Mouse (Mus musculus) CH12.LX (cell line): ENCODE results near the gene Chchd2. TPM values are rescaled to one million over a fixed set of nuclear protein-coding genes. Genes with fewer than 3 reads are reported as not detected.

ENCODE experiments used
- DNase-seq: peaks from one replicate; pipeline ENCODE4 v3.0.0-alpha.2; 2013; ENCODE audit errors: extremely low read depth
- H3K27ac ChIP-seq: 2 replicates; pipeline ENCODE4 v1.5.1; 2012; ENCODE audit warnings: low read depth, mild to moderate bottlenecking, control low read depth, moderate library complexity; ENCODE audit not compliant: insufficient read depth
- H3K27me3 ChIP-seq: replicated peaks from 2 replicates; pipeline ENCODE3; 2012; ENCODE audit warnings: inconsistent platforms
- H3K36me3 ChIP-seq, 2 experiments: replicated peaks in 1 of 2; 2 replicates each; pipeline versions ENCODE3 to v1.6.1; 2012; ENCODE audit warnings: inconsistent platforms in 1 of 2, low read length in 1 of 2, mild to moderate bottlenecking in 1 of 2, mixed read lengths in 1 of 2, moderate library complexity in 1 of 2; ENCODE audit not compliant: control insufficient read depth in 1 of 2, insufficient read depth in 1 of 2
- H3K4me1 ChIP-seq, 2 experiments: 2 replicates each; pipeline ENCODE4 v1.6.1; 2012; ENCODE audit warnings: inconsistent platforms in 1 of 2, moderate library complexity in 1 of 2; ENCODE audit not compliant: insufficient read depth in 2 of 2, control insufficient read depth in 1 of 2
- H3K4me2 ChIP-seq: 2 replicates; pipeline ENCODE4 v1.6.1; 2012; ENCODE audit warnings: low read depth, mild to moderate bottlenecking, control low read depth; ENCODE audit not compliant: poor library complexity, insufficient read depth, severe bottlenecking
- H3K4me3 ChIP-seq, 3 experiments: fragments of 150-350 bp in 1 of 3; sonication (generic) in 1 of 3; replicated peaks in 1 of 3; 2 replicates each; pipeline versions ENCODE3 to v1.5.1; 2011 to 2012; ENCODE audit warnings: low read depth in 2 of 3, low read length in 2 of 3, mild to moderate bottlenecking in 2 of 3, moderate library complexity in 2 of 3, control low read depth in 1 of 3, improper control_type of control experiment in 1 of 3, inconsistent platforms in 1 of 3, mixed read lengths in 1 of 3; ENCODE audit not compliant: poor library complexity in 1 of 3
- H3K79me2 ChIP-seq: replicated peaks from 2 replicates; pipeline ENCODE4 v1.6.1; 2012; ENCODE audit warnings: mild to moderate bottlenecking, moderate library complexity; ENCODE audit not compliant: control insufficient read depth, poor library complexity, insufficient read depth, severe bottlenecking; ENCODE audit errors: extremely low read depth
- H3K9ac ChIP-seq: 2 replicates; pipeline ENCODE4 v1.6.1; 2012; ENCODE audit warnings: low read depth, mild to moderate bottlenecking, control low read depth, moderate library complexity; ENCODE audit not compliant: insufficient read depth
- H3K9me3 ChIP-seq: replicated peaks from 2 replicates; pipeline ENCODE3; 2012; ENCODE audit warnings: low read length, inconsistent platforms, mixed read lengths
- BHLHE40 ChIP-seq: IDR thresholded peaks from 2 replicates; pipeline ENCODE4 v1.6.1; 2011; ENCODE audit warnings: mild to moderate bottlenecking, low read depth, low read length, improper control_type of control experiment
- CHD2 ChIP-seq: IDR thresholded peaks from 2 replicates; pipeline ENCODE4 v1.6.1; 2011; ENCODE audit warnings: low read length, improper control_type of control experiment
- CTCF ChIP-seq, 2 experiments: IDR thresholded peaks in 1 of 2; conservative IDR thresholded peaks in 1 of 2; 2 replicates each; pipeline ENCODE4 v1.5.1; 2011 to 2012; ENCODE audit warnings: low read depth in 2 of 2, low read length in 2 of 2, improper control_type of control experiment in 1 of 2, inconsistent platforms in 1 of 2, mild to moderate bottlenecking in 1 of 2, moderate library complexity in 1 of 2
- E2F4 ChIP-seq: IDR thresholded peaks from 2 replicates; pipeline ENCODE4 v1.6.1; 2011; ENCODE audit warnings: low read depth, low read length, improper control_type of control experiment; ENCODE audit not compliant: insufficient replicate concordance
- EP300 ChIP-seq: IDR thresholded peaks from 2 replicates; pipeline ENCODE4 v1.6.1; 2011; ENCODE audit warnings: low read length, improper control_type of control experiment
- ETS1 ChIP-seq: conservative IDR thresholded peaks from 2 replicates; pipeline ENCODE4 v1.6.1; 2012; ENCODE audit warnings: low read depth, mild to moderate bottlenecking, inconsistent platforms, low read length, improper control_type of control experiment, moderate library complexity
- GABPA ChIP-seq: IDR thresholded peaks from 2 replicates; pipeline ENCODE4 v1.6.1; 2012; ENCODE audit warnings: low read depth, low read length, improper control_type of control experiment, inconsistent platforms; ENCODE audit not compliant: insufficient replicate concordance
- JUN ChIP-seq: IDR thresholded peaks from 2 replicates; pipeline ENCODE4 v1.6.1; 2011; ENCODE audit warnings: low read depth, mild to moderate bottlenecking, low read length, improper control_type of control experiment, moderate library complexity; ENCODE audit not compliant: insufficient read depth
- KAT2A ChIP-seq: IDR thresholded peaks from 2 replicates; pipeline ENCODE4 v1.6.1; 2012; ENCODE audit warnings: low read length, improper control_type of control experiment, inconsistent platforms; ENCODE audit not compliant: insufficient replicate concordance
- MAX ChIP-seq: IDR thresholded peaks from 2 replicates; pipeline ENCODE4 v1.6.1; 2011; ENCODE audit warnings: low read length, improper control_type of control experiment
- MAZ ChIP-seq: IDR thresholded peaks from 2 replicates; pipeline ENCODE4 v1.6.1; 2012; ENCODE audit warnings: low read depth, mild to moderate bottlenecking, inconsistent platforms, low read length, improper control_type of control experiment, moderate library complexity
- MEF2A ChIP-seq: IDR thresholded peaks from 2 replicates; pipeline ENCODE4 v1.6.1; 2014; ENCODE audit warnings: low read depth, mild to moderate bottlenecking, inconsistent platforms, low read length, improper control_type of control experiment, borderline replicate concordance
- MXI1 ChIP-seq: IDR thresholded peaks from 2 replicates; pipeline ENCODE4 v1.6.1; 2011; ENCODE audit warnings: mild to moderate bottlenecking, low read depth, low read length, improper control_type of control experiment
- MYC ChIP-seq: IDR thresholded peaks from 2 replicates; pipeline ENCODE4 v1.6.1; 2011; ENCODE audit warnings: low read depth, mild to moderate bottlenecking, improper control_type of control experiment, low read length
- NELFE ChIP-seq: IDR thresholded peaks from 2 replicates; pipeline ENCODE4 v1.6.1; 2011; ENCODE audit warnings: low read depth, low read length, improper control_type of control experiment
- PAX5 ChIP-seq: IDR thresholded peaks from 2 replicates; pipeline ENCODE4 v1.6.1; 2012; ENCODE audit warnings: low read length, inconsistent platforms, mixed read lengths
- POLR2A ChIP-seq: IDR thresholded peaks from 2 replicates; pipeline ENCODE4 v1.6.1; 2011; ENCODE audit warnings: low read depth, mild to moderate bottlenecking, improper control_type of control experiment, low read length
- SIN3A ChIP-seq: IDR thresholded peaks from 2 replicates; pipeline ENCODE4 v1.6.1; 2012; ENCODE audit warnings: low read length, improper control_type of control experiment, inconsistent platforms
- SMC3 ChIP-seq: IDR thresholded peaks from 2 replicates; pipeline ENCODE4 v1.6.1; 2011; ENCODE audit warnings: low read depth, low read length, improper control_type of control experiment
- TBP ChIP-seq: conservative IDR thresholded peaks from 2 replicates; pipeline ENCODE4 v1.6.1; 2011; ENCODE audit warnings: low read depth, low read length, improper control_type of control experiment
- UBTF ChIP-seq: IDR thresholded peaks from 2 replicates; pipeline ENCODE4 v1.6.1; 2012; ENCODE audit warnings: low read depth, mild to moderate bottlenecking, inconsistent platforms, low read length, improper control_type of control experiment, moderate library complexity
- USF1 ChIP-seq: IDR thresholded peaks from 2 replicates; pipeline ENCODE4 v1.6.1; 2014; ENCODE audit warnings: low read depth, mild to moderate bottlenecking, inconsistent platforms, low read length, improper control_type of control experiment
- USF2 ChIP-seq: conservative IDR thresholded peaks from 2 replicates; pipeline ENCODE4 v1.6.1; 2011; ENCODE audit warnings: low read depth, low read length, improper control_type of control experiment
- ZMIZ1 ChIP-seq: IDR thresholded peaks from 2 replicates; pipeline ENCODE4 v1.6.1; 2012; ENCODE audit warnings: low read depth, mild to moderate bottlenecking, inconsistent platforms, low read length, improper control_type of control experiment
- dilution Hi-C: fragments of 300-500 bp; cut with MboI; formaldehyde crosslinking; loops from 2 replicates; pipeline ENCODE4 v1.14.3; 2020; ENCODE audit warnings: low sequenced_read_pairs; ENCODE audit not compliant: extremely low pct_unique_long_range_greater_than_20kb, extremely low pct_ligation_motif_present
- in situ Hi-C: fragments of 300-500 bp; cut with MboI; formaldehyde crosslinking; loops from 3 replicates; pipeline ENCODE4 v1.14.3; 2019; ENCODE audit warnings: low sequenced_read_pairs, low pct_ligation_motif_present, low pct_unique_long_range_greater_than_20kb, mixed read lengths
- polyA plus RNA-seq: library from polyadenylated mRNA; unstranded; fragments of >175 nt; gene quantifications from 2 replicates; pipeline ENCODE4 v1.2.1, GENCODE M21; 2012; ENCODE audit warnings: low read depth; ENCODE audit not compliant: insufficient read length
- total RNA-seq, 2 experiments: library from RNA; depleted of rRNA; stranded (reverse); fragments of 300-350 nt in 1 of 2; fragments of >200 nt in 1 of 2; gene quantifications; 2 replicates each; pipeline ENCODE4 v1.2.3; 2012 to 2014

The Chchd2 gene
- total and polyA plus RNA-seq, 3 experiments: 370 to 988 (median 552) TPM

- no peaks in the 10 kb centered on the region for H3K79me2 ChIP-seq
- no peak for DNase-seq
- H3K4me3 ChIP-seq: no peak overlapping the region
- no peak overlapping the region for H3K9ac ChIP-seq
- no peaks in the 10 kb centered on the region for H3K27me3 ChIP-seq
- H3K36me3 ChIP-seq: no peaks in the 10 kb centered on the region
- in situ Hi-C loops: no loop called here
- no peak overlapping the region for H3K4me2 ChIP-seq
- H3K4me1 ChIP-seq: peaks cover 0 to 3% of the 10 kb centered on the region in 2 experiments; a peak in 1 of 4 replicates
- dilution Hi-C loops: no loop called here
- H3K9me3 ChIP-seq: no peaks in the 10 kb centered on the region
- no peak overlapping the region for H3K27ac ChIP-seq
- no peak for TF ChIP-seq MYC
- no peak for TF ChIP-seq GABPA
- no peak for TF ChIP-seq SIN3A
- TF ChIP-seq PAX5: no peak
- TF ChIP-seq MAZ: no peak
- TF ChIP-seq NELFE: no peak
- TF ChIP-seq, all 38 proteins: peak for 0
These were observed 49.7 kb upstream of the Chchd2 start for GRCm38 (mm10) chr5:129936941-129937340.

DNA sequence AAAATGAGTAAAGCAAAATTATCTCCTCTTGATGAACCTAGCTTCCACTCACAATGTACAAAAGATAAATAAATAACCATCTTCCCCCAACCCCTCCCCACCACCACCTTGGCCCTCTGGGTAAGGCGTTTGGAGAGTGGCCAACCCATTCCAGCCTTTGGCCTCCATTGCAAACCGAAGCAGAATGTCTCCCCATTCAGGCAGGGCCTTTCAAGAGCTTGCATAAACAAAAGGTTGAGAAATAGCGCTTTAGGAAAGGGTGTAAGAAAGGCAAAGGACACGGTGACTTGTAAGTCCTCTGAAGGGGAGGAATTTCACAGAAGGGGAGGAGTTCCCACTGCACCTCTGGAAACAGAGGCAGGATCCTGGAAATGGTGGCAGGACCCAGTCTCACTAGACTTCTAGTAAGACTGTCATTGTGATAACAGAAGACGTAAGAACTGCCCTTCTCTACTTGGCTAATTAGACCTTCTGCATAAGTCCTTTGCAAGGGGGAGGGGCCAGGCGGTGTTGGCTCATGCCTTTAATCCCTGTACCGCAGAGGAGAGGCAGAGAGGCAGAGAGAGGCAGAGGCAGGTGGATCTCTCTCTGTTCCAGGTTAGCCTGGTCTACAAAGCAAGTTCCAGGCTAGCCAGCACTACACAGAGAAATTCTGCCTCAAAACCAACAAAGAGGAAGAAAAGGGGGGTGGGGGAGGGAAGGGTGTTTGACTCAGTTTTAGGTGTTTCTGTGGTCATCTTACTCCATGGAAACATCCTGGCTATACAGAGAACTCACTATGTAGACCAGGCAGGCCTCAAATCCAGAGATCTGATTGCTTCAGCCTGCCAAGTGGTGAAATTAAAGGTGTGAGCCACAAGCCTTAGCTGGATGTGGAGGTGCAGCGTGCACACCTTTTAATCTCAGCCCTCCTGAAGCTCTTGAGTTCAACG lies 42.9 kb upstream of the Chchd2 start:
- Histone ChIP-seq H3K4me2 (no peak overlapping the region), H3K9me3 (no peaks in the 10 kb centered on the region), H3K9ac (no peak overlapping the region), H3K27me3 (no peaks in the 10 kb centered on the region), H3K79me2 (no peaks in the 10 kb centered on the region), H3K36me3 (no peaks in the 10 kb centered on the region), H3K4me1 (0 out of 4 replicates have a peak, but pooled peaks cover 0 to 2% of the 10 kb centered on the region in 2 experiments), H3K27ac (no peak overlapping the region)
- no peak for DNase-seq
- in situ Hi-C loops: no loop called here
- dilution Hi-C loops: no loop called here
- TF ChIP-seq EP300: no peak
- TF ChIP-seq, all 38 proteins: peak for 0
- no peak overlapping the region for H3K4me3 ChIP-seq

- in situ Hi-C loops: no loop called here
These were observed 38.7 kb upstream of the Chchd2 start for GRCm38 (mm10) chr5:129925933-129926332.

More at GRCm38 (mm10) chr5:129925933-129926332, 38.7 kb upstream of the Chchd2 start:
- H3K4me3 ChIP-seq: no peak overlapping the region
- no peak overlapping the region for H3K27ac ChIP-seq
- no peak overlapping the region for H3K4me2 ChIP-seq
- H3K9ac ChIP-seq: no peak overlapping the region
- no peaks in the 10 kb centered on the region for H3K27me3 ChIP-seq
- dilution Hi-C loops: no loop called here
- no peaks in the 10 kb centered on the region for H3K36me3 ChIP-seq
- DNase-seq: no peak
- no peaks in the 10 kb centered on the region for H3K9me3 ChIP-seq
- 0 out of 4 replicates have a peak, but pooled peaks cover 0 to 2% of the 10 kb centered on the region in 2 experiments for H3K4me1 ChIP-seq
- TF ChIP-seq BHLHE40 (no peak), SMC3 (no peak), E2F4 (no peak), ZMIZ1 (no peak), CHD2 (no peak), TBP (no peak), JUN (no peak), POLR2A (no peak), ETS1 (no peak), KAT2A (no peak), MAX (no peak), USF1 (no peak), MEF2A (no peak), MXI1 (no peak), USF2 (no peak), CTCF (conservative IDR thresholded peaks at IDR 0.05 in 1 of 2, IDR thresholded peaks at IDR 0.05 in 1 of 2; ENCODE audit: low read depth in 2 of 2, low read length in 2 of 2) (no peak), NELFE (no peak), PAX5 (no peak), UBTF (no peak)
- no peaks in the 10 kb centered on the region for H3K79me2 ChIP-seq
